Mouse (Mus musculus): ENCODE measurements around the gene Pla2g15.

Pla2g15 gene

DNA sequence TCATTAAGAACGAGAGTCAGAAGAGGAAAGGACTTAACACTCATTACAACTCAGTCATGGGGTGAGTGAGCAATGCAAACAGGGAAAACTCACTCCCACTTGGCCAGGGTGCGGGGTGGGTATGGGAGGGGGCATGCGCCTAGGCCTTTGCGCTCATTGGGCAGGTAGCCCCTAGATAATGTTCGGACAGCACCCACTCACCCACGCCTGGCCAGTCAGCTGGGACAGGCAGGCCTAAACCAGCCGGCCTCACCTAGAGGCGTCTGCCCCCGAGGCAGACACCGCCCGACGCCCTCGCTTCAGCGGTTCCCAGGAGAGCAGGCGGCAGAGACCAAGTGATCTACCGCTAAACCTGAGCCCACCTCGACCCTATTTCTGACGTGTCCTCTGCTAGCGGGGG, 14.5 kb upstream of the Pla2g15 start:
- peak; percentile 44 to 77 for DNase-seq

DNA sequence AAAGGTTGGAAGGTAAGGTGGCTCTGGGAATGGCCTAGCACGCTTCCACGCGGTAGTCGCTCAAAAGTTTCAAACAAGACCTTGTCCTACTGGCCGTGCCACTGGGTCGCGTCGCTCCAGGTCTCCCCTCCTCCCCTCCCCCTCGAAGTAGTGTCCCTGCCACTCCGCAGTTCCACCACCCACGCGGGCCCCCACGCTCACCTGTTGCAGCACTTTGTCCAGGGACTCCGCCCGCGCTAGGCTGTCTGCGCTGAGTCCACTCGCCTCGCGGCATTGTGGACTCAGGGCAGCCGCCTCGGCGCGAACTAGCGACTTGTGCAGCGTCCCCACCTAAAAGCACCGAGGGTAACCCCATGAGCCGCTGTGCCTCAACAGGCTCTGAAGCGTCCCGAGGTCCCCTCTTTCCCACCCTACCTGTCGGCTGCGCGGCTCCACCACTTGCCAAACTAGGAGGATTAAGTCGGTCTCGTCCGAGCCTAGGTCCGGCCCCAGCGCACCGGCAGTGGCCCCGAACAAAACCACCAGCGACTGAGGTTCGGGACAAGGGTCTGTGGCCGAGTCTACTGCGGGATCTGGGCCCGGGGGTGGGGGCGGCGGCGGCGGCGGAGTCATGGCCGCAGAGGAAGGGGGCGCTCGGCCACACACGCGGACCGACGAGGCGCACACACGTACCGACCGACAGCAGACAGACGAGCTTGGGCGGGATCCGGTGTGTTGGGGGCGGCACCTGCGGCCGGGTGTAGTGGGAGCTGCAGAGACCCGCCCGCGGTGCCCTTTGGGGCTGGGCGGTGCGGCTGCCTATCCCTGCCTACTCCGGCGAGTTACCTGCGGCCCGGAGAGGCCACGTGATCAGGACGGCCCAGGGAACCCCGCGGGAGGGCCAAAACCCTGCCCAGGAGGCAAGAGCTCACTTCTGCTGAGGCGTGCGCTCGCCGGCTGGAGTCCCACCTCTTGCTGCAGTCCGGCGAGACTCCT, 13.8 kb upstream of the Pla2g15 start, which contains the start of gene Esrp2:
Esrp2 (minus strand) TSS at position 819 of the 975 bp plus-strand sequence.
- DNase-seq = peak; percentile 83 to 96

DNA sequence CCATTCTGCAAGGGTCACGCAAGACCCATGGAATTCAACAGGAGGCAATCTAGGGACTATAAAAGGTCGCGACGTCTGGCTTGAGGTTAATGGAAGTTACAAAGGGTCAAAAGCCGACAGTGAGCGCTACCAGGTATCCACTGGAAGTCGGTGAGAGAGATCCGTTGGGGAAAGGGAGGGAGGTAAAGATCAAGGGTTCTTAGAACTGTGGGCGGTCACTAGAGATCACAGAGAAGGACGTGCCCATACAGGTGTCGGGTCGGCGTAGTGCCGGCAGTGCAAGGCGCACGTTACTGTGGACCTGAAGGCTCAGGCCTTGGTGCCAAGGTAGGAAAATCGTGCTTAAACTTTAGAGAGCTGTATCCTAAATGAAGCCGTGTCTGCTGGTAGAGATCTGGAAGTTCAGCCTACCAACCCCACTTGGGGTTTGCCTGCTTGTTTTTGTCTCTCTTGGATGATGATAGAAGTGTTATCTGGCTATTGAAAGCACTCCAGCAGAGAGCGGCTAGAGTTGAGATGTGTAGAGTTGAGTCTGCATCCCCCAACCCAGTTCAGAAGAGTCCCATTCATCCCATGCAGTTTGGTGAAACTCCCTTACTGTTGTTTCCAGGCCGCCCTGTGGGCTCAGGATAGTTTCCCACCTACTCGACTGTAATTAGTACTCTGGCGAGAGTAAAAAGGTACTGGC, 12.8 kb upstream of the Pla2g15 start:
- DNase-seq = peak in 1 of 2 experiments; percentile 57

DNA sequence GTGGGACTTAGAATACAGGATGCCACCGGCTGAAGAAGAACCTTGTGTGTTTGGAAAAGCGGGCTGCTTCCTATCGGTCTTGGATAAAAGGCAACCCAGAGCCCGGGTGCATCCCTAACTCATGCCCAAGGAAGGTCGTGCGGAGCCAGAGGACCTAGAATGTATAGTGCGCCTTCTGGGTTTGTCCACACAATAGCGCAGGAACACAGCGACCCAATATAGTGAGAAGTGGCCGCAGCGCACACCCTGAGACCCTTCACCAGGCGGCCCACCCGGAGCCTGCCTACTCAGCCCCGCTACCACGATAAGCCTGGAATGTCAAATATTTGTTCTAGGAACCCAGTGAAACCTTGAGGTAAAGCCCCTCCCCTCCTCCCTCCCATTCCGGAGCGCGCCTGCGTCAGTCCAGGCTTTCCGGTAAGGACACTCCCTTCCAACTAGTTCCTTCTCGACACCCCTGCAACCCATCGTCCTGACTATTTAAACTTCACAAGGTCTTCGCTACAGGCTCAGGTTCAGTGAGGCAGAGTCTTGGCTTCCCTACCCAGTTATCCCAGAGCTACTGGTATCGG, 12.2 kb upstream of the Pla2g15 start:
- peak; percentile 85 to 90 for DNase-seq

DNA sequence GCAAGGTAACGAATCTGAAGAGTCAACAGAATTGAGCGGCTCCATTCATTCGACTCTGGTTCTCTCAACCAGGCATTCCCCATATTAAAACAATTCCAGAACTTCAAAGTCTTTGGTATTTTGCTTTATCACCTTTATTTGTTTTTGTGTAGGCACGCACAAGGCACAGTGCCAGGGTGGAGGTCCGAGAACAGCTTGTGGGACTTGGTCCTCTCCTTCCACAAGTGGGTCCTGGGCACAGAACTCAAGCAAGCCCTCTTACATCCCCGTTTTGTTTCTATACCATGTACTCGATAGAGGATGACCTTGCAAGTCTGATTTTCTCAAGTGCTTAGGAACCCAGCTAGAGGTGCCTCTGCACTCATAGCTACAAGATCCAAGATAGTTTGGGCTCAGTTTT, 11.6 kb upstream of the Pla2g15 start:
- peak in 1 of 2 experiments; percentile 51 for DNase-seq

DNA sequence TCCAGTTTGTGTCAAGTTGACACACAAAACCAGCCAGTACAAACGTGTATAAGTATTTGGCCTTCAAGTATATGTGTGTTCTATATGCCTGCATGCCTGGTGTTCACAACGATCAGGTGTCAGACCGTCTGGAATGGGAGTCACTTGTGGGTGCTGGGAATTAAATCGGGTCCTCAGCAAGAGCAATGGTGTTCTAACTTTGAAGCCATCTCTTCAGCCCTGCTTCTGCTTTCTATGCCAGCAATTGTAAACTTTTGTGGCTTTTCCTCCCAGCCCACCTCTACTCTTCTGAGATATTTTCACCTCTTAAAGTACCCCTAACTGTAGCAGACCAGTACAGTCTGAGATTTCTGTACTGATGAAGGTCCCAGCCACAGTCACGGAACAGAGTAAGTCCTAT, 10.0 kb upstream of the Pla2g15 start:
- DNase-seq = no peak

DNA sequence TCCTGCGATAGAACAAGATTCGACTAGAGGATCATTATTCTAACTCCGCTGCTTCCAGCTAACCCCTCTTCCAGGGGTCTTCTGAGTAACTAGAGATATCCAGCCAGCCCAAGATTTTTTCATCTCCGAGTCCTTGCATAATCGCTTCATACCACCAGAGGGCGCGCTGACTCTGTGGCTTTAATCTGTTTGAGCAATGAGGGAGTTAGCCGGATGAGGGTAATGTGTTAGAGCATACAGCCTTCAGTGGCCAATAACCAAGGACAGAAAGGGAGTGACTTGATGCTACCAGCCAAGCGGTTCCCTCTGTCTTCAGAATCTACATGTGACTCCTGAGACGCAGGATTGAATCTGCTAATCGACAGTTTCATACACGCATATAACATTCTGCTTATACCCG, 9.4 kb upstream of the Pla2g15 start:
- peak; percentile 78 to 88 for DNase-seq

DNA sequence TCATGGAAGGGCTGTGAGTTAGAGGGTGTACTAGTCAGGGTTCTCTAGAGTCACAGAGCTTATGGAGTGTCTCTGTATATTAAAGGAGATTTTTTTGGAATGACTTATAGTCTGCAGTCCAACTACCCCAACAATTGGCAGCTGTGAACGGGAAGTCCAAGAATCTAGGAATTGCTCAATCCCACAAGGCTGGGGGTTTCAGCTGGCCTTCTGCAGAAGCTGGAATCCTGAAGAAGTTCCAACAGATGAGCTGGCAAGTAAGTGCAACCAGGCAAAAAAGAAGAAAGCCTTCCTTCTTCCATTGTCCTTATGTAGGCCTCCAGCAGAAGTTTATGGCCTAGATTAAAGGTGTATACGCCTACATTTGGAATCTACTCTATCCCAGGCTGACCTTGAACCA, 4.9 kb upstream of the Pla2g15 start:
- DNase-seq = peak in 1 of 2 experiments; percentile 55

DNA sequence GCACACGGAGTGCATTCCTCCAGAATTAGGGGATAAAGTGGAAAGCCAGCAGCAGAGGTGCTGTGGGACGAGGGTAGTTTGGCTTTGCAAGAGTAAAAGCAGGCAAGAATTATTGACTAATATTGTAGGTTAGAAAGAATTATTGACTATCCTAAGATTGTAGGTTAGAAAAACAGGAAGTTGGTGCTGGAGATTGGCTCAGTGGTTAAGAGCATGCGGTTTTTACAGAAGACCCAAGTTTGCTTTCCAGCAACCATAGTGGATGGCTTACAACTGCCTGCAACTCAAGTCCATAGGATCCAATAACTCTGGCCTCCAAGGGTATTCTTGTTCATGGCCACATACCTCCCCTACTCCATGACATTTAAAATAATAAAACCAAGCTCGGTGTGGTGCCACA, 4.2 kb upstream of the Pla2g15 start:
- DNase-seq = no peak

DNA sequence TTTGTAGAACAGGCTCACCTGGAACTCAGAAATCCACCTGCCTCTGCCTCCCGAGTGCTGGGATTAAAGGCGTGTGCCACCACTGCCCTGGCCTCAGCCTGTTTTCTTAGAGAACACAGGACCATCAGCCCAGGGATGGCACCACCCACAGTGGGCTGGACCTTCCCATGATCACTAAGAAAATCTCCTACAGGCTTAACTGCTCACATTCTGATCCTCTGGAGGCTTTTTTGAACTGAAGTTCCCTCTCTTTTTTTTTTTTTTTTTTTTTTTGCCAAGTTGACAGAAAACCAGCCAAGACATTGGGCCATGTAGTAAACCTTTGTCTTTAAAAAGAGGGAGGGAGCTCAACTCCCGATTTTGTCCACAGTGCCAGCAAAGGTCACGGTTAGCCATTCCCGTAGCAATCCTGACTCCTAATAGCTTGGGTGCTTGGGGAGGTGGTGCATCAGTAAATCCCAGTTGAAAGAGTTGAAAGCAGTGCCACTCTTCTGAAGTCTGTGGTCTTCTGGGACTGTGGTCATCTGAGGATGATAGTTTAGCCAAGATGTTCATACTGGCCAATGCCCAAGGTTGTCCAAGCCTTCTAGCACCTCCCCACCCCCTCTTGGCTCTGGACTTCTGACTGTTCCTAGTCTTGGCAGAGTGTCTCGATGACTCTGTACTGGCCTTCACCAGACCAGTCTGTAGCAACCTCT, 2.2 kb upstream of the Pla2g15 start:
- peak in 1 of 2 experiments; percentile 60 for DNase-seq

DNA sequence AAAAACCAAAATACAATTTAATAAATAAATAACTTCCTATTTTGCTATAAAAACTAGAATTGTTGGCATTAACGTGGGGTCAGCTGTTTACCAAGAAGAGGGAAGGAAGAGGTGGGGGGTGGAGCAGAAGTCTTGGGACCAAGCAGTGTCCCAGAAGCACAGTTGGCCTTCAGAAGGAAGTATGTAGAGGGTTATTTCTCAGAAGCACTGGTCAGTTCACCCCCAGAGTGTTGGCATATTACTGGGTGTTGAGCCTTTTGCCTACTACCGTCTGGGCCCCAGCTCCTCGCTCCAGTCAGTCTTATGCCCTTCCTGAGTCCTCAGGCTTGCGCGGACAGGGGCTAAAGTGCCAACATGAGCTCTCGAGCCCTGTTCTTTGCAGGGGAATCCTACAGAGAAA, 1.2 kb upstream of the Pla2g15 start:
- DNase-seq = no peak

DNA sequence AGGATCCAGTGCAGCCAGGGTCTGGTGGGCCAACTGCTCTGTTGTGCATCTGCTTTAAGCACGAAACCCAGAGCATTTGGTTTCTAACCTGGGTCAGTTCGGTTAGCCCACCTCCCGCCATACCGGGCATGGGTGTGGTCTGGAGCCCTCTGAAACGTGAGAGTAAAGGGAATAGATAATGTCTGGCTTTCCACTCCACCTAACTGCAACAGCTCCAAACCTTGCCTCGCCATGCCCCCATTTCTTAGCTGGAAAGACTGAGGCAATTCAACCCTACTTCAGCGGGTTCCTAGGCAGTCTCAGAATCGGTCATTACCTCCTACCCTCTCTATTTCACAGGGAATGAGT, 428 bp downstream of the Pla2g15 start:
- no peak for DNase-seq

DNA sequence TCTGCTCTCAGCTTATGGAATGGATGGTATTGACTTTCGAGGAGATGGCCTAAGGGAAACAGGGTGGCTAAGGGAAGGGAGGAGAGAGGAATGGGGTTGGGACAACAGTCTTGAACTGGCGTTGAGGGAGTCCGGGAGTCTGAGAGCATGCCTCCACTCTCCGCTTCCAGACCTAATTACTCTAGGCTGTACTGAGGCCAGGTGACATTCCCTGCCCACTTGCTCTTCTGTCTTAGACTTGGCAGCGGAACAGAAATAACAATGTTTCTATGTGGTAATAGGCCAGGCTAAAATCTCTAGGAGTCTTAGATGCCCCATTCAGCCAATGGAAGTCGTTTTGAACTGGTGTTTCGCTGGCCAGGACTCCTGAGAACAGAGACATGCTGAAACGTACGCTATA, 842 bp downstream of the Pla2g15 start:
- DNase-seq = peak in 1 of 2 experiments; percentile 14

DNA sequence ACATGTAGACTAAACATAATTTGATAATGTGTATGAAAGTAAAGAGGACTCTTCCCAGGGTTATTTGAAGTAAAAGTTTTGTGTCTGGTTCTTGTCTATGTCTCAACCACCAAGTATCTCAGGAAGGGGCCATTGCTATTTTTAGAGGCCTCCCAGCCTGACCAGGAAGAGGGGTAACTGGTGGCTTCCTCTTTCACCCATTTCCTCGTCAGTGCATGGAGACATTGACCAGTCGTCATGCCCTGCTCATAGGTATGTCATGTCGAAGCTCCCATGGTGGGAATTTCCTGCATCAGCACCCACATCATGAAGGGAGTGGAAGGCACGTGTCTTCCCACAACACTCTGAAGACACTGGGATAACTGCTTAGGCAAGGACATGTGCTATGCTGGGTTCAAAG, 2.7 kb downstream of the Pla2g15 start:
- peak in 1 of 2 experiments; percentile 20 for DNase-seq

DNA sequence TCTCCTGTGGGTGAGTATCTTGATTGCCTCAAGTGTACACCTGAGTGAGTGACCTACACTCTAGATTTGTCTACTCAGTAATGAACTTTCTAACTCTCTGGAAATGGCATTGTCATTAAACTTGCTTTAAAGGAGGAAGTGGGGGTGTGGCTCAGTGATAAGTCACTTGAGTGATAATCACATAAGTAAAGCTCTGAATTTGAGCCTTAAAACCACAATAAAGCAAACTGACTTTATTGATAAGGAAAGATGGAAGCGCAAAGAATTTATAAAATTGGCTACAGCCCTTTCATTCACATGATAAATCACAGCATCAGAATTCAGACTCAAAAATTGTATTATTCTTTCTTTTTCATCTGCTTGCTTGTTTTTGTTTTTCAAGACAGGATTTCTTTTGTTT, 7.2 kb downstream of the Pla2g15 start:
- DNase-seq = no peak

DNA sequence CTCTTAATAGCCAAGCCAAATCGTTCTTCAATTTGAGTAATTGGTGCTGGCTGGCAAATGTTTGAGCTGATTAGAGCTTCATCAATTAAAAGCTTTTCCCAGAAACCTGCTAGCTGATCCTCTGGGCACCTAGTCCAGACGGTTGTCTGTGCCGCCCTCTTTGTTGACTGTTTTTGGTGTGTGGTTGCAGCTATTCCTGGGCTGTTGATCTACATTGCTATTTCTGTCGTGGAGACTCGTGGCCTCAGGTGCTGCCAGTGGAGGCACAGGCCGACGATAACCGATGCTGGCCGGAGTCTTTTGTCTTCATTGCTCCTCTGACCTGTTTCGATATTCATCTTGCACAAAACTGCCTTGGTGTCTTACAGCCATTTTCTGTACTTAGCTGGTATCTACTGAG, 8.2 kb downstream of the Pla2g15 start:
- no peak for DNase-seq

DNA sequence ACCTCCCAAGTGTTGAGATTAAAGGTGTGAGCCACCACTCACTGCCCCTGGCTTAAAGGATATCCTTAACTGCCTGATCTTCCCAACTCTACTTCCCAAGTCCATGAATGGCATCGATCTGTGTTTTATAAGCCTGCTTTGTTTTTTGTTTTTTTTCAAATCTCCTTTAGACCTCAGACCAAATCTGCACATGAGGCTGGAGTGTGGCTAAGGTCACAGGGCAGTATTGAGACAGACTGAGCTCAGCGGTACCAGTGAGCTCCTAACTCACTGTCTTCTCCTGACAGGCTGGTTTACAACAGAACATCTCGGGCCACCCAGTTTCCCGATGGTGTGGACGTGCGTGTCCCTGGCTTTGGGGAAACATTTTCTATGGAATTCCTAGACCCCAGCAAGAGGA, 9.7 kb downstream of the Pla2g15 start:
- peak in 1 of 2 experiments; percentile 17 for DNase-seq

DNA sequence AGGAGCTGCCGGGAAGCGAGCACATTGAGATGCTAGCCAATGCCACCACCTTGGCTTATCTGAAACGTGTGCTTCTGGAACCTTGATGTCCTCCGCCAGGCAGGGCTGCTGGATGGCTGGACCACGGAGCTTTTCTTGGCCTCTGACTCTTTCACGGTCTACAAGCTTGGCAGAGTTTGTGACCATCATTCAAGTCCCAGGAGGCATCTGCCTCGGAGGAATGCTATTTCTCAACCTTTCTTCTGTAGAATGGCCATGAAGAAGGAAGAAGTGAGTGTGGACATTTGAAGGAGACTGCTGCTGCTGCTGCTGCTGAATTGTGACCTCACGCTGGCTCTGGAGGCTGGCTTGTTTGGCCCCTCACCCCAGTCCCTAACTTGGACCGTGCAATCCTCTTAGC, 13.1 kb downstream of the Pla2g15 start:
- DNase-seq = no peak

DNA sequence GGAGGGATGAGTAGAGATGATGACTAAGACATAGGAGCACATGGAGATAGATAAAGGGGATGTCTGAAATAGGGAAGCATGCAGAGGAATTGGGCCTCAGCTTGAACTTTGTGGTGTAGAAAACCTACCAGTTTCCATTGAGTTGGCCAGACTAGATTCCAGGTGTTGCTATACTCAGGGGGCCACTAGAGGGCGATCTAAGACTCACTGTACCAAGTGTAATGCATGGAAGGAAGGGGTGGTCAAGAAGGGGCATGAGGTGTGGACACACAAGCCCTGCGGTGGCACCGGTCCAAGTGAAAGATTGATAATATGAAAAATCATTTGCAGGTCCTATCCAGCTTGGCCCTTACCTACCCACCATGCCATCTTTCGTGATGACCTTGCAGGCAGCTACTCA, 15.3 kb downstream of the Pla2g15 start:
- DNase-seq = peak; percentile 35 to 80

DNA sequence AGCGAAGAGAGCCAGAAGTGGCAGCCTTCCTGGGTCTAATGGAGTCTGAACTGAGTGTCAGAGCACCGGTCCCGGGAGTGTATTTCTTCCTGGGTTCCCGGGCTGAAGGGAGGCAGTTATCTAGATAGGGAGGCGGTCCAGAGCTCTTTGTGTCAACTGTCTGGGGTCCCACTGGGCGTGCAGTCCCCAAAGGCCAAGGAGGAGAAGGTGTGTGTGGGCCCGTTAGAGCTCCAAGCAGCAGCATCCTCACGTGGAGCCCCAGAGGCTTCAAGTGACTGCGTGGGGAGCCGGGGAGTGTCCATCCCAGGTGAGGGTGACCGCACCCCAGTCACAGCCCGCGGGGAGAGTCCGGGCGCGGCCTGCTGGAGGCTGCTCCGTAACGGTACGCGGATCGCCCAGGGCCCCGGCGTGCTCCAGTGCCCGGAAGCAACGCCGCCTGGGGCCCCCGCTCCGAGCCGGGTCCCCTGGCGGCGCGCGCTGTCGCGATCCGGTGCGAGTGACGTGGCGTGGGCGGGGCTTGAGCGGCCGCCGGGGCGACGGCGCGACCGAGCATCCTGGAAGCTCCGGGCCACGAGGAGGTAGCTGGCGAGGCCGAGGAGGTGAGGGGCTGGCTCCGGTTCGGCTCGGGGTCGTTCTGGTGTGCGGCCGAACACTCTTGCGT, 18.3 kb downstream of the Pla2g15 start, which contains the start of gene Slc7a6:
Slc7a6 (plus strand) TSS at position 502 of the 661 bp plus-strand sequence.
- DNase-seq = peak; percentile 89

DNA sequence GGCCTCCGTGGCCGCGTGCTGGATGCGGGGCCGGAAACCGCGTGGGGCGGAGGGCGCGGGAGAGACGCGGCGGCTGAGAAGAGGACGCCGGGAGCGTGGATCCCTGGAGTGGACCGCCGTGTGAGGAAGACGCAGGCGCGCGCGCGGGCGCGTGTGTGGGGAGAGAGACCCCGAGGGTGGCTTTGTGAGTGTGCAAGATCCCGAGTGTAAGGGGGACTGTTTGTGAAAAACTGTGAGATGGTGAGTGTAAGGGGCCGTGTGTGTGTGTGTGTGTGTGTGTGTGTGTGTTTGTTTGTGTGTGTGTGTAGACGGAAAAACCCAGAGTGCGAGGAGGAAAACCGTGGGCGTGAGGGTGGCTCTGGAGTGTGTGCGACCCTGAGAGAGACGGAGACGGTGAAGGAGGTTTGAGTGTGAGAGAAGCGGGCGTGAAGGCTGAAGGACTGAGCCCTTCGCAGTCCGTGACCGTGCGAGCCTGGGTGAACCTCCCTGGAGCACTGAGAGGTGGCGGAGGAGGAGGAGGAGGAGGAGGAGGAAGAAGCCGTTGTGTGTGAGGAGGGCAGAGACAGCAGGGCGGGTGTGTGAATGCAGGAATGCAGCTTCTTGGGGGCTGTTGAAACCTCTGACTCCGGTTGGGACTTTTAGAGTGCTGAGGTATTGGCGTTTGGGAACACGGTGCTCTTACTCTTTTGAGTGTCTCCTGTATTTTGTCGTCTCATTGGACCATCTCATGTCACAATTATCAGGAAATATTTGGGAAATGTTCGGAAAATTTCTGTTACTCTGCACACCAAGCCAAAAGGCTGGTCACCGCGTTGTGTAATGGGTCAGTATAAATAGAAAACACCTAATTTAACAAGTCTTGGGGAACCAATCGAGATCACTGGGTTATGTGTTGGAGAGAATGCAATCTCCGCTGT, 19.1 kb downstream of the Pla2g15 start:
- peak; percentile 39 to 45 for DNase-seq

Data from lung, postnatal 4 days (tissue).